Mouse (Mus musculus): Measurements from ENCODE around the gene Syn3.

- TF ChIP-seq POLR2A (IDR thresholded peaks at IDR 0.05; ENCODE audit: extremely low read depth, insufficient read depth, low read length) (no peak), CTCF (IDR thresholded peaks at IDR 0.05; ENCODE audit: extremely low read depth, insufficient read depth, low read length) (no peak)
Measured at GRCm38 (mm10) chr10:86475270-86475669, 23.4 kb downstream of the Syn3 start.

All from cortical plate, adult 2 months (tissue).